ENCODE assay signal across 8 mouse cellular contexts in genomic region chr14:31168425-31168824, GRCm38 (mm10). TPM values are rescaled to one million over a fixed set of nuclear protein-coding genes. Genes with fewer than 3 reads are reported as not detected.
DNase-seq lines count a peak whose midpoint lies in the region; ATAC-seq lines count a peak whose summit lies in the region.

Gene Stab1, minus strand, starts transcription at chr14:31168641.

- 0 out of 2 replicates have a peak within 1 kb of the TSS, but pooled peaks have one; percentile 17 for H3K27ac ChIP-seq in hindbrain, embryonic 15.5 days (replicated peaks)
- peak within 1 kb of the TSS; percentile 1; the same call in 1 of the 2 replicates for H3K27ac ChIP-seq in midbrain, embryonic 10.5 days (replicated peaks)

- WGBS in hindbrain, embryonic 15.5 days, result 60% methylated on average over 10 of the region's 10 CpGs
- 68% methylated on average over 10 of the region's 10 CpGs for WGBS in midbrain, embryonic 10.5 days

- intact Hi-C loops in gastrocnemius, postnatal 14 days (cut with DNase I; ENCODE audit: low total_unique reads), result no loop called here
- intact Hi-C loops in left cerebral cortex, postnatal 36 days (cut with DNase I), result no loop called here

- no peak within 1 kb of the TSS for H3K9ac ChIP-seq in hindbrain, embryonic 15.5 days

- ATAC-seq in hindbrain, embryonic 15.5 days (ENCODE audit: low FRiP score, low read depth), result no peak

- peaks cover 18% of the 10 kb centered on the region for H3K4me1 ChIP-seq in hindbrain, embryonic 15.5 days (replicated peaks)
- H3K4me1 ChIP-seq in midbrain, embryonic 10.5 days, result peaks cover 24% of the 10 kb centered on the region

- peak within 1 kb of the TSS; percentile 15; the same call in 1 of the 2 replicates for H3K4me3 ChIP-seq in hindbrain, embryonic 15.5 days
- H3K4me3 ChIP-seq in midbrain, embryonic 10.5 days, result peak within 1 kb of the TSS; percentile 20

- no peaks in the 10 kb centered on the region for H3K9me3 ChIP-seq in hindbrain, embryonic 15.5 days
- no peaks in the 10 kb centered on the region for H3K9me3 ChIP-seq in midbrain, embryonic 10.5 days (replicated peaks)

- peaks cover 32% of the 10 kb centered on the region for H3K36me3 ChIP-seq in hindbrain, embryonic 15.5 days
- peaks cover 40% of the 10 kb centered on the region for H3K36me3 ChIP-seq in midbrain, embryonic 10.5 days

- peak; percentile 42 for DNase-seq in embryo, embryonic 11 days
- DNase-seq in embryo, embryonic 10.5 days (ENCODE audit: low spot score), result no peak
- DNase-seq in gastrocnemius, postnatal 14 days, result peak; percentile 40
- no peak for DNase-seq in left cerebral cortex, postnatal 36 days (ENCODE audit: low spot score in 2 of 2)
- DNase-seq in midbrain, embryonic 10.5 days (ENCODE audit: low spot score), result no peak
- no peak for DNase-seq in spleen, adult 18-20 months
- no peak for DNase-seq in frontal cortex, postnatal 14 days (ENCODE audit: low spot score in 2 of 2)

- H3K4me2 ChIP-seq in hindbrain, embryonic 15.5 days, result peak within 1 kb of the TSS; percentile 27

- no peaks in the 10 kb centered on the region for H3K27me3 ChIP-seq in hindbrain, embryonic 15.5 days
- no peaks in the 10 kb centered on the region for H3K27me3 ChIP-seq in midbrain, embryonic 10.5 days (ENCODE audit: low read depth, poor library complexity, severe bottlenecking)

RNA-seq across cellular contexts. Expression of gene Stab1, which starts in this region (rescaled TPM):
- total RNA-seq in gastrocnemius, postnatal 14 days (2021), result 10 to 100 TPM; 29.8 to 40.4 TPM
- 20.9 and 22.4 TPM in 2 replicates for polyA plus RNA-seq in hindbrain, embryonic 15.5 days (2015; fragmentation: Nextera tagmentation; extraction: Ambion mirVana)
- 10 to 100 TPM; 22.5 to 23.5 TPM for total RNA-seq in left cerebral cortex, postnatal 36 days (2021)
- 18.0 and 23.7 TPM in 2 replicates for polyA plus RNA-seq in midbrain, embryonic 10.5 days (2016; fragmentation: Nextera tagmentation; extraction: Ambion mirVana)

Comparison
In these comparisons a context has a peak if more than half of its experiments do, and no peak if none do; other contexts are left out.
1. DNase-seq: peak in embryo, embryonic 11 days (single experiment) and gastrocnemius, postnatal 14 days (single experiment); none in embryo, embryonic 10.5 days (single experiment), left cerebral cortex, postnatal 36 days (0 of 2), midbrain, embryonic 10.5 days (single experiment), spleen, adult 18-20 months (0 of 2) and frontal cortex, postnatal 14 days (0 of 2).